8 mouse cellular contexts compared by ENCODE assay signal in the genomic region with DNA sequence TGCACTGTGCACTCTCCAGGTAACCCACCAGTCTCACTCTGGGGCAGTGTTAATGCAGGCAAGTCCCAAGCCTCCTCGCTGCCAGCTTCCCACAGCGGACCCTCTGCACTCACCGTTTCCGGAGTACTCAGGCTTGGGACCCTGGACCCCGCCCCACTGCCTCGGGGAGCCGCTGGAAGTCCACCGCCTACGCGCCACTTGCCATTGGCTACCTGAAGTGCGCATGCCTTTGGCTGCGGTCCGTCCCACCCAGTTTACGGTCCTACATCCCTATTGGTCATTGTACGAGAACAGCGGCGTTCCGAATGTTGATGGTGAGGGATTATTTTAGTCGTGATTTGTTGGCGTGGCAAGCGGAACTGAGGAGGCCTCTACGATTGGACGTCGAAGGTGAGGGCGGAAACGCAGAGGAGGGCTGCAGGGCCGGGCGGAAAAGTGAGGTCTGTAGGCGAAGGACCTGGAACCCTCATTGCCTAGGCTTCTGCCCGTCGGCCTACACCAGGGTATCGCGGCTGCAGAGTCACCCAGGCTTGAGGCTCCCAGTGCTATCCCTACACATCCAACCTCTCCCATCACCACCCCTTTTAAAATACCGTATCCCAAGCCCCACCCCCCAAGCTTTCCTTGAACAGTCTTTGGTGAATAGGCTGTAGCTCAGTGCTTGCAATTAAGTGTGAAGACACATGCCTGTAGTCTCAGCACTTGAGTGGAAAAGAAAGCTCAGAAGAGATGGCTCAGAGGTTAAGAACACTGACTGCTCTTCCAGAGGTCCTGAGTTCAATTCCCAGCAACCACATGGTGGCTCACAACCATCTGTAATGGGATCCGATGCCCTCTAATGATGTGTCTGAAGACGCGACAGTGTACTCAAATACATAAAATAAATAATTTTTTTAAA. TPM values are rescaled to one million over a fixed set of nuclear protein-coding genes. Genes with fewer than 3 reads are reported as not detected.
DNase-seq lines count a peak whose midpoint lies in the region; ATAC-seq and TF ChIP-seq lines count a peak whose summit lies in the region.

Gene Tyk2, minus strand, starts transcription at position 185 of the 898 bp plus-strand sequence.

- H3K9me3 ChIP-seq in megakaryocyte, embryonic 14.5 days: no peaks in the 10 kb centered on the region

- H3K36me3 ChIP-seq in megakaryocyte, embryonic 14.5 days (replicated peaks; ENCODE audit: low read length): peaks cover 34% of the 10 kb centered on the region

- H3K4me1 ChIP-seq in cortical plate, adult 2 months (ENCODE audit: control insufficient read depth, insufficient read depth, low read length): no peaks in the 10 kb centered on the region
- peaks cover 89% of the 10 kb centered on the region for H3K4me1 ChIP-seq in megakaryocyte, embryonic 14.5 days

- TF ChIP-seq CTCF in cortical plate, adult 2 months (IDR thresholded peaks at IDR 0.05; ENCODE audit: extremely low read depth, insufficient read depth, low read length): no peak

- peak; percentile 76; the same call in 1 of the 2 replicates for TF ChIP-seq POLR2A in cortical plate, adult 2 months (IDR thresholded peaks at IDR 0.05; ENCODE audit: extremely low read depth, insufficient read depth, low read length)

- no peak within 1 kb of the TSS for H3K27ac ChIP-seq in cortical plate, adult 2 months (ENCODE audit: insufficient read depth, low read length)

- peak; percentile 83 to 89 for DNase-seq in gastrocnemius, adult 8-10 months (ENCODE audit: low spot score in 2 of 2)
- peak; percentile 96 for DNase-seq in hindlimb bud, embryonic 11.5 days (ENCODE audit: extremely low spot score, low read depth, low spot score)
- DNase-seq in left cerebral cortex, adult 8-10 months (ENCODE audit: low spot score in 2 of 2): peak; percentile 78 to 96
- DNase-seq in right cerebral cortex, postnatal 10 days (ENCODE audit: low spot score in 2 of 2): peak; percentile 96 to 98
- peak; percentile 78 for DNase-seq in urinary bladder, postnatal 25 days (ENCODE audit: low spot score)

- H3K4me3 ChIP-seq in cortical plate, adult 2 months (ENCODE audit: insufficient read depth, low read length): peak within 1 kb of the TSS; percentile 54
- H3K4me3 ChIP-seq in megakaryocyte, embryonic 14.5 days (replicated peaks): peak within 1 kb of the TSS; percentile 98

- no peaks in the 10 kb centered on the region for H3K27me3 ChIP-seq in megakaryocyte, embryonic 14.5 days (replicated peaks)

- peak; percentile 83 for ATAC-seq in activated CD4-positive, CD25-positive, alpha-beta regulatory T cell, adult 4 months

RNA-seq across cellular contexts. Expression of gene Tyk2, which starts in this region (rescaled TPM):
- polyA plus RNA-seq in activated CD4-positive, CD25-positive, alpha-beta regulatory T cell, adult 4 months (2017; shearing (Covaris generic)): 10 to 100 TPM; 30.0 to 60.9 TPM
- polyA plus RNA-seq in cortical plate, adult 2 months (2012; rRNA removed): 16.4 and 18.6 TPM in 2 replicates
- total RNA-seq in gastrocnemius, adult 8-10 months (2022): 1 to 10 TPM; 4.9 to 6.0 (median 5.8) TPM
- 10 to 100 TPM; 11.1 to 14.5 (median 13.3) TPM for total RNA-seq in left cerebral cortex, adult 8-10 months (2022)
- polyA plus RNA-seq in megakaryocyte, embryonic 14.5 days (2012; ENCODE audit: insufficient read depth, low replicate concordance): 15.5 and 17.9 TPM in 2 replicates
